Mouse (Mus musculus): Measurements from ENCODE around the gene Vsnl1.
A peak's percentile ranks its signal among the peaks of the same experiment; 100 is the strongest.

GRCm38 (mm10) chr12:11286382-11286781 is 150.0 kb downstream of the Vsnl1 start:
- TF ChIP-seq POLR2A (IDR thresholded peaks at IDR 0.05; ENCODE audit: insufficient read depth, low read depth, low read length) (no peak), CTCF (IDR thresholded peaks at IDR 0.05) (peak; percentile 60), EP300 (IDR thresholded peaks at IDR 0.05; ENCODE audit: insufficient read depth, low read depth, low read length) (no peak)

All from heart, adult 2 months (tissue).